Mouse (Mus musculus): ENCODE measurements around the gene B4galt4. TPM values are rescaled to one million over a fixed set of nuclear protein-coding genes. Genes with fewer than 3 reads are reported as not detected.

The B4galt4 gene
- total and polyA plus RNA-seq, 3 experiments, result not detected

- no peak for DNase-seq (ENCODE audit: low spot score)
- Histone ChIP-seq H3K9me3 (replicated peaks) (no peaks in the 10 kb centered on the region), H3K36me3 (replicated peaks) (no peaks in the 10 kb centered on the region), H3K4me1 (ENCODE audit: insufficient read depth, low read depth, low read length) (no peaks in the 10 kb centered on the region), H3K27me3 (ENCODE audit: insufficient read depth, low read length) (0 out of 2 replicates have a peak, but pooled peaks cover 8% of the 10 kb centered on the region), H3K4me3 (ENCODE audit: low read depth, low read length) (no peak overlapping the region)
- ATAC-seq (ENCODE audit: extremely low read depth, insufficient number of reproducible peaks, low FRiP score, poor library complexity, severe bottlenecking), result no peak
- TF ChIP-seq POLR2AphosphoS5 (IDR thresholded peaks at IDR 0.05; ENCODE audit: insufficient replicate concordance, low read depth, low read length), result no peak
- no peak for TF ChIP-seq CTCF (IDR thresholded peaks at IDR 0.05; ENCODE audit: low read depth, low read length)
- no peak for TF ChIP-seq GATA2 (IDR thresholded peaks at IDR 0.05; ENCODE audit: borderline replicate concordance, low read depth, low read length)
- no peak for TF ChIP-seq TAL1 (conservative IDR thresholded peaks at IDR 0.05; ENCODE audit: low read depth, low read length)
These were observed 20.3 kb downstream of the B4galt4 start for GRCm38 (mm10) chr16:38762401-38762800.

- Histone ChIP-seq H3K4me1 (ENCODE audit: insufficient read depth, low read depth, low read length) (no peaks in the 10 kb centered on the region), H3K36me3 (replicated peaks) (no peaks in the 10 kb centered on the region), H3K4me3 (ENCODE audit: low read depth, low read length) (no peak overlapping the region), H3K27me3 (ENCODE audit: insufficient read depth, low read length) (0 out of 2 replicates have a peak, but pooled peaks cover 6% of the 10 kb centered on the region), H3K9me3 (replicated peaks) (no peaks in the 10 kb centered on the region)
- ATAC-seq (ENCODE audit: extremely low read depth, insufficient number of reproducible peaks, low FRiP score, poor library complexity, severe bottlenecking), result no peak
- no peak for DNase-seq (ENCODE audit: low spot score)
- TF ChIP-seq TAL1 (conservative IDR thresholded peaks at IDR 0.05; ENCODE audit: low read depth, low read length) (no peak), GATA1 (IDR thresholded peaks at IDR 0.05; ENCODE audit: borderline replicate concordance, low read length) (no peak), GATA2 (IDR thresholded peaks at IDR 0.05; ENCODE audit: borderline replicate concordance, low read depth, low read length) (no peak), CTCF (IDR thresholded peaks at IDR 0.05; ENCODE audit: low read depth, low read length) (no peak), POLR2AphosphoS5 (IDR thresholded peaks at IDR 0.05; ENCODE audit: insufficient replicate concordance, low read depth, low read length) (no peak)
These were observed 21.4 kb downstream of the B4galt4 start for GRCm38 (mm10) chr16:38763508-38763907.

- H3K27me3 ChIP-seq (ENCODE audit: insufficient read depth, low read length), result 0 out of 2 replicates have a peak, but pooled peaks cover 8% of the 10 kb centered on the region
- no peak for ATAC-seq (ENCODE audit: extremely low read depth, insufficient number of reproducible peaks, low FRiP score, poor library complexity, severe bottlenecking)
- H3K36me3 ChIP-seq (replicated peaks), result no peaks in the 10 kb centered on the region
- no peaks in the 10 kb centered on the region for H3K4me1 ChIP-seq (ENCODE audit: insufficient read depth, low read depth, low read length)
- no peak for DNase-seq (ENCODE audit: low spot score)
- no peak overlapping the region for H3K4me3 ChIP-seq (ENCODE audit: low read depth, low read length)
- TF ChIP-seq TAL1 (conservative IDR thresholded peaks at IDR 0.05; ENCODE audit: low read depth, low read length), result no peak
- TF ChIP-seq GATA1 (IDR thresholded peaks at IDR 0.05; ENCODE audit: borderline replicate concordance, low read length), result no peak
- TF ChIP-seq GATA2 (IDR thresholded peaks at IDR 0.05; ENCODE audit: borderline replicate concordance, low read depth, low read length), result no peak
- no peak for TF ChIP-seq POLR2AphosphoS5 (IDR thresholded peaks at IDR 0.05; ENCODE audit: insufficient replicate concordance, low read depth, low read length)
- TF ChIP-seq CTCF (IDR thresholded peaks at IDR 0.05; ENCODE audit: low read depth, low read length), result no peak
- H3K9me3 ChIP-seq (replicated peaks), result no peaks in the 10 kb centered on the region
These were observed 24.6 kb downstream of the B4galt4 start for GRCm38 (mm10) chr16:38766671-38767070.

GRCm38 (mm10) chr16:38767761-38768160 lies 25.7 kb downstream of the B4galt4 start:
- Histone ChIP-seq H3K27me3 (ENCODE audit: insufficient read depth, low read length) (0 out of 2 replicates have a peak, but pooled peaks cover 8% of the 10 kb centered on the region), H3K36me3 (replicated peaks) (no peaks in the 10 kb centered on the region), H3K4me1 (ENCODE audit: insufficient read depth, low read depth, low read length) (no peaks in the 10 kb centered on the region), H3K4me3 (ENCODE audit: low read depth, low read length) (no peak overlapping the region), H3K9me3 (replicated peaks) (no peaks in the 10 kb centered on the region)
- ATAC-seq (ENCODE audit: extremely low read depth, insufficient number of reproducible peaks, low FRiP score, poor library complexity, severe bottlenecking) (no peak), DNase-seq (ENCODE audit: low spot score) (no peak)
- no peak for TF ChIP-seq GATA2 (IDR thresholded peaks at IDR 0.05; ENCODE audit: borderline replicate concordance, low read depth, low read length)
- TF ChIP-seq POLR2AphosphoS5 (IDR thresholded peaks at IDR 0.05; ENCODE audit: insufficient replicate concordance, low read depth, low read length), result no peak
- no peak for TF ChIP-seq GATA1 (IDR thresholded peaks at IDR 0.05; ENCODE audit: borderline replicate concordance, low read length)
- no peak for TF ChIP-seq TAL1 (conservative IDR thresholded peaks at IDR 0.05; ENCODE audit: low read depth, low read length)

GRCm38 (mm10) chr16:38768386-38768785 lies 26.3 kb downstream of the B4galt4 start:
- no peak overlapping the region for H3K4me3 ChIP-seq (ENCODE audit: low read depth, low read length)
- no peak for TF ChIP-seq GATA2 (IDR thresholded peaks at IDR 0.05; ENCODE audit: borderline replicate concordance, low read depth, low read length)
- no peak for TF ChIP-seq GATA1 (IDR thresholded peaks at IDR 0.05; ENCODE audit: borderline replicate concordance, low read length)
- TF ChIP-seq TAL1 (conservative IDR thresholded peaks at IDR 0.05; ENCODE audit: low read depth, low read length), result no peak
- no peak for TF ChIP-seq POLR2AphosphoS5 (IDR thresholded peaks at IDR 0.05; ENCODE audit: insufficient replicate concordance, low read depth, low read length)
- no peak for TF ChIP-seq CTCF (IDR thresholded peaks at IDR 0.05; ENCODE audit: low read depth, low read length)
- H3K27me3 ChIP-seq (ENCODE audit: insufficient read depth, low read length), result 0 out of 2 replicates have a peak, but pooled peaks cover 4% of the 10 kb centered on the region
- H3K36me3 ChIP-seq (replicated peaks), result no peaks in the 10 kb centered on the region
- no peaks in the 10 kb centered on the region for H3K9me3 ChIP-seq (replicated peaks)
- H3K4me1 ChIP-seq (ENCODE audit: insufficient read depth, low read depth, low read length), result no peaks in the 10 kb centered on the region
- DNase-seq (ENCODE audit: low spot score) (no peak), ATAC-seq (ENCODE audit: extremely low read depth, insufficient number of reproducible peaks, low FRiP score, poor library complexity, severe bottlenecking) (no peak)

GRCm38 (mm10) chr16:38769529-38769928 lies 27.5 kb downstream of the B4galt4 start:
- no peak for DNase-seq (ENCODE audit: low spot score)
- ATAC-seq (ENCODE audit: extremely low read depth, insufficient number of reproducible peaks, low FRiP score, poor library complexity, severe bottlenecking), result no peak
- Histone ChIP-seq H3K4me3 (ENCODE audit: low read depth, low read length) (no peak overlapping the region), H3K4me1 (ENCODE audit: insufficient read depth, low read depth, low read length) (no peaks in the 10 kb centered on the region), H3K9me3 (replicated peaks) (no peaks in the 10 kb centered on the region), H3K27me3 (ENCODE audit: insufficient read depth, low read length) (0 out of 2 replicates have a peak, but pooled peaks cover 2% of the 10 kb centered on the region), H3K36me3 (replicated peaks) (no peaks in the 10 kb centered on the region)
- TF ChIP-seq GATA2 (IDR thresholded peaks at IDR 0.05; ENCODE audit: borderline replicate concordance, low read depth, low read length), result no peak
- no peak for TF ChIP-seq POLR2AphosphoS5 (IDR thresholded peaks at IDR 0.05; ENCODE audit: insufficient replicate concordance, low read depth, low read length)
- no peak for TF ChIP-seq TAL1 (conservative IDR thresholded peaks at IDR 0.05; ENCODE audit: low read depth, low read length)
- TF ChIP-seq GATA1 (IDR thresholded peaks at IDR 0.05; ENCODE audit: borderline replicate concordance, low read length), result no peak
- no peak for TF ChIP-seq CTCF (IDR thresholded peaks at IDR 0.05; ENCODE audit: low read depth, low read length)
